Mouse (Mus musculus): Measurements from ENCODE around the gene Pclo.
"Not testable (repeated sequence)": the region's sequence is repeated elsewhere in the genome, so short reads cannot be mapped to it uniquely, and the experiment has no call there.

The Pclo gene

DNA sequence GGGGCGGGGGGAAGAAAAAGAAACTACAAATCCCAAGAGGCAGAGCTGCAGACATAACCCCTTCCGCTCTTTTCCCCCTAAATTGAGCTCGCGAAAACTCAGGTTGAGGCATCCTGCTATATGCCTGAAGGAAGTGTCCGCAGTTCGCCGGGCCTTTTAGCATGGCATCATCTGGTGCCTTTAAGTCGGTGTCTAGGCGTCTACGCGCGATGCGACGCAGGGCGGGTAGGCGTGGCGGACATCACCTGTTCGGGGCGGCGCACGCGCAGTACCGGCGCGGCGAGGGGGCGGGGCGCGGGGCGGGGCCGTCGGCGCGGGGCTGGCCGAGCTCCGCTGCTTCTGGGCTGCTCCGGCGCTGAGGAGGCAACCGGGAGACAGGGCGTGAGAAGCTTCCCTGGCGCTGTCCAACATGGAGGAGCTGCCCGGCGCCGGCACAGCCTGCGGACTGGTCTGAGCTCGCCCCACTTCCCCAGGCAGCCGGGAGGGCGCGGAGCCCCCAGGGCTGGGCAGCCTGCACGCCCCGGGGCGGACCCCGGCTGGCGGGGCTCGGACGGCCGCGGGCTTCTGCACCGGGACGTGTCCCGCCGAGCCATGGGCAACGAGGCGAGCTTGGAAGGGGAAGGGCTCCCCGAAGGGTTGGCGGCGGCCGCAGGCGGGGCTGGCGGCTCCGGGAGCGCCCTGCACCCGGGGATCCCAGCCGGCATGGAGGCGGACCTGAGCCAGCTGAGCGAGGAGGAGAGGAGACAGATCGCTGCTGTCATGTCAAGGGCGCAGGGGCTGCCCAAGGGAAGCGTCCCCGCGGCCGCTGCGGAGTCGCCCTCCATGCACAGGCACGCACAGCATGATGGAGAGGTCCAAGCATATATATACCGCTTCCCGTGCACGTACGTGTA, at the start of gene Pclo:
Pclo (plus strand) TSS at position 288 of the 893 bp plus-strand sequence.
- peak; percentile 97 for DNase-seq (ENCODE audit: low read depth, low spot score)

DNA sequence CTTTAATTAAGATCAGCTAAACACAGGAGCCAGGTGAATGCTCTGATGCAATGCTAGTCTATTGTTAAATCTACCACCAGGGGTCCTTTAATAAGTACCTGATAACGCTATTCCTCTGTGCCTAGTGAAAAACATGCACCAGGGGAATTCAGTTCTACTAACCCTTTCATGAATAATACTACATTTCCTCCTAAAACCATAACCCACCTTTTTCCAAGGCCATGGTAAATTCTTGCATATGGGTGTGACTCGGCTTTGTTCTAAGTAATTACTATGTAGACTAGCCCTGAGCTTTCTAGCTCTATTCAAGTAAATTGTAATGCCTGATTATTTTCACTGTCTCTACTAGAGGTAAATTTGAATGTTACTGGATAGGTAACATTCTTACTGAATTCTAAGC, 20.3 kb upstream of the Pclo start:
- DNase-seq (ENCODE audit: low read depth, low spot score): not testable (repeated sequence)

DNA sequence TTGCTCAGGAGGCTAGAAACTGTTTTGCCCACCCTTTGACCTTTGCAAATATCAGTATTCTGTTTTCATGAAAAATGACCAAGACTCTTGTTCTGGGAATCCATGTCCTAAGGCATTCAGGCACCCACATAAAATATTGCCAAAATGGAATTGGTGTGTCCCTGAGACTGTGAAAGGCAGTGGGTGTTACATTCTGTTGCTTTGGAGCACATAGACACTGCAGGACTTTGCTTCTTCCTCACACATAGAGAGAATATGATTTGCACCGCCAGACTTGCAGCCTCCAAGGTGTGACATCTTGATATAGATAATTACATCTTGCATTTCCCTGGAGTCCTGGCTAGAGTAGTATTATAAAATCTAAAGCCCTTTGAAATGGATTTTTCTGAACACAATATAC, 6.2 kb upstream of the Pclo start:
- peak; percentile 64 for DNase-seq (ENCODE audit: low read depth, low spot score)

DNA sequence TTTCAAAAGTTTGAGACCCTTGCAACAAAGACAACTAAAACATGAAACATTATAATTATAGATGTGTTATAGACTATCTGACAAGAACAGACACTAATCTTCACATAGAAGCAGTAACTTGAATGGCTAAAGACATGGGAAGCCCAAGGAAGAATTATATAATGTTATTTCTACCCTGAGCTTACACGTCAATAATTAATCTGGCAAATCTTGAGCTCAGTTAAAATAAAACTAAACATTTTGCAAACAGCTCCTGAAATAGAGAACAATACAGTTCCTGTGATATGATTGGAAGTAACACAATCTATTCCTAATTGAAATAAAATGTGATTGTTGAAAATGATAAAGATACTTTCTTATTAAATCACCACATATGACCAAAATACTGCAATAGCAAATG, 5.1 kb upstream of the Pclo start:
- DNase-seq (ENCODE audit: low read depth, low spot score): no peak

DNA sequence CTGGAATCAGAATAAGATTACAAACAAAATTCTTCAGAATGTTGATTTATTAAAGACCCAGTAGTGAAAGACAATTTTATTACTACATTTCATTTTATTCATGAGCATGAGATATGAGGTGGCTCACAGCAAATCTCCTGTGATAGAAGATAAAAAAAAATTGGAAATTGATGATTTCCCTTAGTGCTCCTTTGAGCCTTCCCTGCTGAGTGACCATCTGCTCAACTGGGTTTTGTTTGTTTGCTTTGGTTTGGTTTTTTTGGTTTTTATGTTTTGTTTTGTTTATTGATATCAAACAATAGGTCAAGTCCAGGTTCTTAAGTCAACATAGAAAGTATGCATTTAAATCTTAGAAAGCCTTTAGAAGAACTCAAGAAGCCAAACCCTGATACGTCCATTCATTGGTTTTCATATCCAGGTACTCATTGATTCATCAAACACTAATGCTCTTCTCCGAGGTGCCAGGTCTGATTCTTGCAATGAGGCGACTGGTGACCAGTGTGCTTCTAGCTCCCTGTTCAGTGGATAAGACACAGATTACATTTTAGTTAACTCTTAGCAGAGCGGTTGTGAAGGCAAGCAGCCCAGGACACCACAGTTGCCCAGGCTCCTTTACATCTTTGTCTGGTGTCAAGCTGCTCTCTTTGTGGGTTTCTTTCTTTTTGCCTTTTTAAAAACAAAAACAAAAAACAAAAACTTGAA, 3.6 kb downstream of the Pclo start:
- DNase-seq (ENCODE audit: low read depth, low spot score): no peak

DNA sequence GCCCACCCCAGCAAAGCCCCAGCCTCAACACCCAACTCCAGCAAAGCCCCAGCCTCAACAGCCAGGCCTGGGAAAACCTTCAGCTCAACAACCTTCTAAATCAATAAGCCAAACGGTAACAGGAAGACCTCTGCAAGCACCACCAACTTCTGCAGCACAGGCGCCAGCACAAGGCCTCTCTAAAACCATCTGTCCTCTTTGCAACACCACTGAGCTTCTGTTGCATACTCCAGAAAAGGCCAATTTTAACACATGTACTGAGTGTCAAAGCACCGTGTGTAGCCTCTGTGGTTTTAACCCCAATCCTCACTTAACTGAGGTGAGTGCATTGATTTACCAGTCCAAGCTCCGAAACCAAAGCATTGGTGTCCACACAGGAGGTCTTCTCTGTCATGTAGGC, 7.3 kb downstream of the Pclo start:
- no peak for DNase-seq (ENCODE audit: low read depth, low spot score)

DNA sequence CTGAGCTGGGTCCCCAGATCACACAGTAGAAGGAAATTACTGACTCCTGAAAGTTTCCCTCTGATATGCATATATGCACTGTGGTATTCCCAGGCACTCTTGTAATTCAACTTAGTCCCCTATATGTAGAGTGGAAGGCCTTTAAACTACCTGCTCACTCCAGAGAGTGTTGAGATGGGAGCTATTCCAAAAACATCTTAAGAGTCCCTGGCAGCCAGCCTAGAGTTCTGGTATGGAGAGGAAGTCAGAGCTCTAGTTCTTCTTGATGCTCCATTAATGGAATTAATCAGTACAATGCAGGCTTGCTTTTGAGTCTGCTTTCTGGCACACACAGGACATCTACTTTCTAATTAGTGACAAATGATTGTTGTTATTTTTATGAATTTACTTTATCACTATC, 11.3 kb downstream of the Pclo start:
- no peak for DNase-seq (ENCODE audit: low read depth, low spot score)

DNA sequence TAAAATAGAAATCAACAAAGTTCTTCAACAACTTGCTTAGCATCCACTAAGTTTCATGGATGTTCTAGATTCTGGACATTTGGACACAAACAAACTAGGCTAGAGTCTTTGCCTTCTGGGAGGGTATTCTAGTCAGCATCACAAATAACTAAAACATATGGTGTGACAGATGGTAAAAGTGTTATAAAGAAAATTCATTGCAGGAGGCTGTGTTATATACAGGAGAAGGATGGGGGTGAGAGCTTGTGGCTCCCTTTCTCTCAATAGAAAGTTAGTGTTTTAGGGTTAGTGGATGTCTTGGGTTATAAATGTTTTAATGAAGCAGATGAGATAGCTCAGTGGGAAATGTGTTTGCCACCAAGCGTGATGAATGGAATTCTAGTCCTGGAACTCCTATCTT, 13.1 kb downstream of the Pclo start:
- DNase-seq (ENCODE audit: low read depth, low spot score): peak; percentile 68

DNA sequence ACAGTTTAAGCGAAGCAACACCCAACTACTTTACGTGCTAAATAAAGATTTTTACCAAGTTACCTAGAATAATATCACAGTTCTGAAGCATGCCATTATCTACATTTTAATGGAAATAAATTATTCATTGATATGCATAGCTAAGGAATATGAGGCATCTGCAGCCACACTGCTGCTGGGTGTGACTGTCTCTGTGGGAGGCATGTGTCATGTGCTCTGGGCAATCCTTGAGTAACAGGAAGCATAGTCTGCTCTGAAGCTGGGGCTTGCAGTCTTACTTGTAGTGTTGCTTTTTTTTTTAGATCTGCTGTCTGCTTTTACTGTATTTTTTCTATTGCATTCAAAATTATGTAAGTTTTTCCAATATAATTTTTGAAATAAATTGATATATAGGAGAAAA, 17.2 kb downstream of the Pclo start:
- DNase-seq (ENCODE audit: low read depth, low spot score): no peak

DNA sequence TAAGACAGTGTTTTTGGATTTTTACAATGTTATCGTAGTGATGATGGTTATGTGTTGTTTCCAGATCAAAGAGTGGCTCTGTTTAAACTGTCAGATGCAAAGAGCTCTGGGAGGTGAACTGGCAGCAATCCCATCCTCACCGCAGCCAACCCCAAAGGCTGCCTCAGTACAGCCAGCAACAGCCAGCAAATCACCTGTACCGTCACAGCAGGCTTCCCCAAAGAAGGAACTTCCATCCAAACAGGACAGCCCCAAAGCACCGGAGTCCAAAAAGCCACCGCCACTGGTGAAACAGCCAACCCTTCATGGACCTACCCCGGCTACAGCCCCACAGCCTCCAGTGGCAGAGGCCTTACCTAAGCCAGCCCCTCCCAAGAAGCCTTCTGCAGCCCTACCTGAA, 24.6 kb downstream of the Pclo start:
- no peak for DNase-seq (ENCODE audit: low read depth, low spot score)

DNA sequence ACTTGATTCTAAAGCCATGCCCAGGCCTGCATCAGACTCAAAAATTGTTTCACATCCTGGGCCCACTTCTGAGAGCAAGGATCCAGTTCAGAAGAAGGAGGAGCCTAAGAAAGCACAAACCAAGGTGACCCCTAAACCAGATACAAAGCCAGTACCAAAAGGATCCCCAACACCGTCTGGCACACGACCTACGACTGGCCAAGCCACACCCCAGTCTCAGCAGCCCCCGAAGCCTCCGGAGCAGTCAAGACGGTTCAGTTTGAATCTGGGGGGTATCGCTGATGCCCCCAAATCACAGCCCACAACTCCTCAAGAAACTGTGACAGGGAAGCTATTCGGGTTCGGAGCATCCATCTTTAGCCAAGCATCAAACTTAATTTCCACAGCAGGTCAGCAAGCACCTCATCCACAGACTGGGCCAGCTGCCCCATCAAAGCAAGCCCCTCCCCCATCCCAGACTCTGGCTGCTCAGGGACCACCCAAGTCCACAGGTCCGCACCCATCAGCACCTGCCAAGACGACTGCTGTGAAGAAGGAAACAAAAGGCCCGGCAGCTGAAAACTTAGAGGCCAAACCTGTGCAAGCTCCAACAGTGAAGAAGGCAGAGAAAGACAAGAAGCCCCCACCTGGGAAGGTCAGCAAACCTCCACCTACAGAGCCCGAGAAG, 25.4 kb downstream of the Pclo start:
- no peak for DNase-seq (ENCODE audit: low read depth, low spot score)

DNA sequence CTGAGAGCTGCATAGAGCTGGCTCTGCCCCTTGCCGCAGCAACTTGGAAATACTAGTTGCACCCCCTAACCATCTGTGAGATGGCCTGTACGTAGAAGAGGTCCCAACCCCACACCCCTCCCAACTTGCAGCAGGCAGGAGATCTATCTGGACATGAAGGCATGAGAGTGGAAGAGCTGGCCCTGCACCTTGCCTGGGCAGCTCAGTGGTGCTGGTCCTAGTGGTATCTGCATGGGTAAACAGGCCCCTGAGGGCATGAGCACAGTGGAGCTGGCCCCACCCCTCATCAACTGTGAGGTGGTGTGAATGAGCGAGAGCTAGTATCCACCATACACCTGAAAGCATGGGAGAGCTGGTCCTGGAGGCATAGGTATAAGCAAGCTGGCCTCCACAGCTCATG, 60.9 kb downstream of the Pclo start:
- no peak for DNase-seq (ENCODE audit: low read depth, low spot score)

DNA sequence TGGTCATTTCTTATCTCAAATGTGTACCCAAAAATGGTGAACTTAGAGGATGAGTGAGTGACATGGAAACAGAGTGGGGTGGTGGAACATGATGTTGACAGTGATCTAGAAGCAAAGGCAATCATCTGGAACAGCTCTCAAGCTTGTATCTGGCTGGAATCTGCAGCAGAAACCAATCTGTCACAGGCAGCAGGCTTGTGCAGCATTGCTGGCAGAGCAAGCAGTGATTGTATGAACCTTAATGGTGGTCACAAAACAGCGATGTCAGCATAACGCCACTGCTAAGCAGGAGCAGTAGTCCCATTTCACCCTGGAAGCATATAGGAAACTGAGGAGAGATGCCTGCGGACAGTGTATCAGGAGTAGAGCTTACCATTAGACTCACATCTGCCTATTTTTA, 76.8 kb downstream of the Pclo start:
- no peak for DNase-seq (ENCODE audit: low read depth, low spot score)

DNA sequence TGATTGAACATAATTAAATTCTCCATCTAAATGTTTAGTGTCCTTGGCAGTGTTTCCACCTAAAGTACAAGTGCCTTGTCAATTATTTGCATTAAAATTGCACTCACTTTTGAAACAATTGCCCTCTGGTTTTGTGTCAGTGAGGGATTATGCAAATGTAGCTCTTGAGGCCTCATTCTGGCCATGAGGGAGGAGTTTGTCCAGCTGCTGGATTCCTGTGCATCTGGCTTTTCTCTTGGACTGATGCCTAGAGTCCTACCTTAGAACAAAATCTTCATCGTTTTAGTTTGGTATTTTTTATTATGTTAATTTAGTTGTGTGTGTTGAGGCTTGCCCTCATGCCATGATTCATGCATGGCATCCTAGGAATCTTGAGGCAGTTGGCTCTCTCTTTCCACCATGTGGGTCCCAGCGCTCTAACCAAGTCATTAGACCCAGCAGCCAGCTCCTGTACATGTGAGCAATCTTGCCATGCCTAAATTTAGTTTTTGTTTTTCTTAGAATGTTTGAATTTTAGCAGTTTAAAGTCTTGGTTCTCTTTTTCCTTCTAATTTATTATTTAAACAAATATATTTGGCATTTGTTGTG, 80.8 kb downstream of the Pclo start:
- no peak for DNase-seq (ENCODE audit: low read depth, low spot score)

DNA sequence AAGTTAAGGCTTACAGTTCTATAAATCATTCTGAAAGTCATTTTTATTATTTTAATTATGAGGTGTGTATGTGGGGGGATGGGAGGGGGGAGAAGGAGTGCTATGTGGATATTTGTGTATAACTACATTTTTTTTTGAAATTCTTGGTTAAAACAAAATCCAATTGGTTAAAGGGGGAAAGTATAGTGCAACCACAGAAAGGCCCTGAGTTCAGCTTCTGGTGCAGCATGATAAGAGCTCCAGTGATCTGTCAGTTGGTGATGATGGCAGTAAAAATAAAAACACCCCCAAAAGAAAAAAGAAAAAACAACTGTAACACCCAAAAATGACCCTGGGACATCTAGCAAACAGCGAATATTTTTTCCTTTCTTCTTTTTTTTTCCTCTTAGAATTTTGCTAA, 93.6 kb downstream of the Pclo start:
- no peak for DNase-seq (ENCODE audit: low read depth, low spot score)

DNA sequence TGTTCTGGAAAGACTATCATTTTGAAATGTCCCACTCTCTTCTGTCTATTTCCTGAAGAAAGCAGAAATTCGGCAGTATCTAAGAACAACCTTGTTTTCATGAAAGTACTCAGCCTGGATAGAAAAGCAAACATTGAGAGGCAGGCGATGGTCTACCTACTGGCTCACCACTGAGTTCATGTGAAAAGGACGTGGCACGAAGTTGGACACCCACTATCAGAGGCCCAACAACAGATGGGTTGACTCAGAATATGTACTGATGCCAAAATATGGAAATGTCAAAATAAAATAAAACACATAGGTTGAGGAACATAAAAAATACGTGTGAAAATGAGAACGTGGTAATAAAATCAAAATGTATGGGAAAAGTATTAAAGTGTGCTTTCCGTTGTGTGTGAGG, 106.4 kb downstream of the Pclo start:
- DNase-seq (ENCODE audit: low read depth, low spot score): peak; percentile 22

DNA sequence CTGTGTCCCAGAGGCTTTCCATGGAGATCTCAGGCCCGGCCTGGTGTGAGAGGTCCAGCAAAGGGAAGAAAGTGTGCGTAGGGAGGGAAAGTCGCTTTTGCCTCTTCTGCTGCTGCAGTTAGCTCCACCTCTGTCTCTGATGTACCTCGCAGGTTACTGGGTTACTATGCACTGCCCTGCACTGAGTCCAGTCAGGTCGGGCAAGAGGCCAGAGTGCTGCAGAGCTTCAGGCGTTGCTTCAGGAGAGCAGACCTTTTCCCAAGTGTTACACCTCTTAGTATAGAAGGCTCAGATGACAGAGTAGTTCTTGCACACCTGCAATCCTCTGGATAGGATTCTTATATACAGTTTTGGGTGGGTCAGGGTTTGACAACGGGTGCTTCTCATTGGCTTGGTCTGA, 108.6 kb downstream of the Pclo start:
- DNase-seq (ENCODE audit: low read depth, low spot score): no peak

DNA sequence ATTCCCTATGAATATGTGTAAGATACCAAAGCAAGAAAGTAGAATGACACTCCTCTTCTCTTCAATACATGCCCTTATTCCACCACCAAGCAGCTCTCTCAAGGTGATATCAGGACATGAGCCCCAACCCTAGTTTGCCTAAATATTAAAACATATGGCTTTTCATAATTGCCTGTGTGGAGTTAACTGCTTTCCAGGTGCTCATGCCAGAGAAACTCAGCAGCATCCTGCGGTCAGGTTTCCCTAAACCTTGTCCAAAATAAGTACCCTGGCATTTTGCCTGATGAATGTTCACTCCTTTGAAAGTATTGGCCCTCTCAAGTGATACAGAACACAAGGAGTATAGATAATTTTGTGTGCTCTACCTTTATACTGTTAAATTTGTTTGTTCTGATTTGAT, 126.5 kb downstream of the Pclo start:
- DNase-seq (ENCODE audit: low read depth, low spot score): no peak

DNA sequence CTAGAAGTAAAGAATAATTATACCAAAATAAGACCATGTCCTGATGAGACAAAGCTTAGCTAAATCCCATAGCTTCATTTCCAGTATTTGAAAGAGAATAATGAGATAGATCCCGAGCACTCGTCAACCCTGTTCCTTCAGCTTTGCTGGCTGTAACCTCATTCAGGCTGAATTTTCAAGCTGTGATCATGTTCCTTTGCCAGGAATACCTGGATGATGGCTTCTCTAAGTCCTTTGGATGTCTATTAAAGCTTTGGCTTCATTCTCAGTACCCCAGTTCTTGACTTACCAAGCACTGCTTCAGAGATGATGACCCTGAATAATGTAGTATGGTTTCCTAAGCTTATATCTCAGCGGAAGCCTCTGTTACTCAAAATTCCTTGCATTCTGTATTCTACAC, 131.1 kb downstream of the Pclo start:
- DNase-seq (ENCODE audit: low read depth, low spot score): no peak

DNA sequence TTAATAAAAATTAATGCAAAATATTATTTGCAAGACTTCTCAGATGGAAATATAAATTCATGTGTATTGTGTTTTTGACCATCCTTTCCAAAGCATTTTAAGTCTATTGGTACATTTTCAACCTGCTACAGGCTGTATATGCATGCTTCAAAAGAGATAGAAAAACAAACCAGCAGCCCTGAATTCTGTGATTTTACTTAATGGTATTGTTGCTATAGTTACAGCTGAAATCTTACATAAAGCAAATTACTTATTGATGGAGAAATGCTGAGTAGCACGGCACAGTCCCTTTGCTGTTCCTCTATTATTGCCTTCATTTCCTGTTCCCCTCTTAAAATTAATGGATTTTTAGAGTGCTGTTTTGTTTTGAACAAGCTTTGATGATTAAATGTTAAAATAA, 145.9 kb downstream of the Pclo start:
- DNase-seq (ENCODE audit: low read depth, low spot score): no peak

DNA sequence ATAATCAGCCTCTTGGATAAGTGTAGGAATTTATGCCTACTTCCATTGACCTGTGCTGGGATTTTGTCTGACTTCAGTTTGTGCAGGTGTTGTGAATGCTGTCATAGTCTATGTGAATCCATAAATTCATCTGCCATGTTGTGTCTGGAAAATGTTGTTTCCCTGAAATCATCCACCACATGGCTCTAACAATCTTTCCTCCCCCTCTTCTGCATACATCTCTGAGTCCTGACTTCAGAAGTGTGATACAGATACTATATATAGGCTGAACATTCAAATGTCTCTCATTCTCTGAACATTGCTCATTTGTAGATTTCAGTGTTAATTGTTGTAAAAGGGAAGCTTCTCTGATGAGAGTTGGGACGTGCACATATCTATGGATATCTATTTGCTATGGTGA, 147.5 kb downstream of the Pclo start:
- DNase-seq (ENCODE audit: low read depth, low spot score): peak; percentile 26

DNA sequence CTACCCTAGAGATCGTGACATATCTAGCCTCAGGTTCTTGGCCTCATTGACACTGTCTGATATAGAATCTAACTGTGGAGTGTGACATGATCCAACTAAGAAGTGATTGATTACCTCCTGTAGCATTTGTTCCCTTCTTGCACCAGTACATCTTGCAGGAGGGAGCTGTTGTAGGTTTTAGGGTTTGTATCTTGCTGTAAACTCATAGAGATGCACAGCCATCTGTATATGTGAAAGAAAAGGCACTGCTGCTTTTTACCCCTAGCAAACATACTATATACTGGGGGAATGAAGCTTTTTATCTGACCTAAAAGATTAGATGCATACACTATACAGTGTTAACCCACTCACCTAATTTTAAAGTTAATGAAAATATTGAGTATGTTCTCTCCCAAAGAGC, 147.9 kb downstream of the Pclo start:
- no peak for DNase-seq (ENCODE audit: low read depth, low spot score)
